Mouse (Mus musculus) megakaryocyte, embryonic 14.5 days (primary cell): ENCODE measurements around the gene Smtnl2.

Experiments
- FLI1 ChIP-seq: IDR thresholded peaks from 2 replicates; pipeline ENCODE4 v1.6.1; 2012; ENCODE audit warnings: low read length, inconsistent platforms, mixed read lengths
- GATA1 ChIP-seq: IDR thresholded peaks from 3 replicates; pipeline ENCODE4 v1.6.1; 2012; ENCODE audit warnings: mixed read lengths, low read length, inconsistent platforms, borderline replicate concordance

- TF ChIP-seq FLI1 (no peak), GATA1 (no peak)
These were observed 26.9 kb upstream of the Smtnl2 start for GRCm38 (mm10) chr11:72438411-72438810.
